Mouse (Mus musculus) C2C12 (cell line): ENCODE data around the gene Sgcd.
A peak's percentile ranks its signal among the peaks of the same experiment; 100 is the strongest.

Experiments used
- CTCF ChIP-seq: IDR thresholded peaks from one replicate; pipeline ENCODE4 v1.5.1; 2011; ENCODE audit not compliant: control insufficient read depth, insufficient read depth, insufficient read length
- MAX ChIP-seq: IDR thresholded peaks from one replicate; pipeline ENCODE4 v1.6.1; 2011; ENCODE audit warnings: mild to moderate bottlenecking, control low read depth
- MYOG ChIP-seq: IDR thresholded peaks from one replicate; pipeline ENCODE4 v1.6.1; 2011; ENCODE audit not compliant: control insufficient read depth, insufficient read length; ENCODE audit errors: extremely low read depth
- USF1 ChIP-seq: IDR thresholded peaks from one replicate; pipeline ENCODE4 v1.6.1; 2011; ENCODE audit warnings: low read depth, mild to moderate bottlenecking, control low read depth, moderate library complexity

DNA sequence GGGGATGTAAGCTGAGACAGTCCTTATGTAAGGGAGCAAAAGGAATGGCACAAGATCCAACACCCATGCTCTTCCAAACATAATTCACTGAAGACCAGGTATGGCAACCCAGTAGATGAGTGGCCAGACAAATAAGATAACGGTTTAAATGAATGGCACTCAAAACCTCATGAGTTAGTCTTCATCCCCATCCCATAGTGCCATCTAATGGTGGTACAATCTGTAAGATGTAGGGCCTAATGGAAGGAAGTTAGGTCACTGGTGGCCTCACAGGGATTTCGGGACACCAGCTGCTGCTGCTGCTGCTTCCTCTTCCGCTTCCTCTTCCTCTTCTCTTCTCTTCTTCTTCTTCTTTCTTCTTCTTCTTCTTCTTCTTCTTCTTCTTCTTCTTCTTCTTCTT, 601.0 kb downstream of the Sgcd start:
- no peak for TF ChIP-seq USF1
- TF ChIP-seq CTCF = peak; percentile 35
- TF ChIP-seq MYOG = no peak
- TF ChIP-seq MAX = no peak
